ENCODE assay signal across 22 mouse cellular contexts in the genomic region with DNA sequence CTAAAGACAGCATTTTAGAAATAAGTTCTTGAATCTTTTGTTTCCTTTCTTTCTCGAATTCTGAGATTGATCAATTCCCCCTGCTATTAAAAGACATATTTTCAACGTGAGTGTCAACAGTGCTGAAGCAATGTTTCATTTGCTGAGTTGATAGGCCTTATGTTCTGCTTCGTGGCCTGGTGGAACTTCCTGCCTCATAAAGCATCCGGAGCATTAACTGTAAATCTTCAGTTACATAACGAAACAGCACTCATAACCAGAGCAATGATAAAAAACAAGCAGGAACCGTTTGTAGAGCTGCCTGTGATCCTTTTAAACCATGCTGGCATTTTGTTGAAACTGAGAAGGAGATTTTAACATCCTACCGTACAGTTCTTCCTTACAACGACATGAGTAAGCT.
DNase-seq lines count a peak whose midpoint lies in the region; ATAC-seq and TF ChIP-seq lines count a peak whose summit lies in the region.
"Had no signal": no experiment of that assay in that cellular context is flagged by ENCODE, and none has a peak within 500 bp of the region (broad histone marks: within the 10 kb centered on the region; RNA-seq: fewer than 3 reads in every experiment).

No protein-coding gene starts in this region.

- no peak overlapping the region for H3K4me3 ChIP-seq in layer of hippocampus, adult 2 months
- H3K4me3 ChIP-seq: embryonic facial prominence, embryonic 15.5 days; erythroblast, embryonic 14.5 days; forebrain, embryonic 10.5 days; heart, embryonic 13.5 days; hindbrain, embryonic 12.5 days had no signal

- H3K27ac ChIP-seq in layer of hippocampus, adult 2 months: peak overlapping the region; percentile 8; the same call in 1 of the 2 replicates
- H3K27ac ChIP-seq: embryonic facial prominence, embryonic 15.5 days; forebrain, embryonic 10.5 days; heart, embryonic 13.5 days; hindbrain, embryonic 12.5 days; hindbrain, postnatal 0 days had no signal

- no peak for TF ChIP-seq CTCF in layer of hippocampus, adult 2 months (conservative IDR thresholded peaks at IDR 0.05)

- DNase-seq in frontal cortex, postnatal 14 days (ENCODE audit: low spot score in 2 of 2): no peak
- no peak for DNase-seq in layer of hippocampus, adult 2 months (ENCODE audit: low spot score in 2 of 2)
- no peak for DNase-seq in layer of hippocampus, postnatal 10 days (ENCODE audit: low spot score in 2 of 2)
- no peak for DNase-seq in adrenal gland, postnatal 25 days
- DNase-seq: adrenal gland, postnatal 10 days; cerebellum, adult 2 months; cerebellum, postnatal 10 days; embryo, embryonic 11 days; gastrocnemius, postnatal 25 days; heart, adult 11 months; heart, postnatal 36 days had no signal

- peak; percentile 55 for ATAC-seq in frontal cortex, adult (ENCODE audit: low TSS enrichment)
- ATAC-seq in common myeloid progenitor, adult 5-6 weeks (replicated peaks; ENCODE audit: low read depth, poor library complexity, severe bottlenecking): peak; percentile 94
- ATAC-seq in megakaryocyte progenitor cell, adult 5-6 weeks (replicated peaks; ENCODE audit: poor library complexity): peak; percentile 96
- ATAC-seq in cerebellum, adult (ENCODE audit: insufficient number of reproducible peaks, low FRiP score, low TSS enrichment): no peak
- ATAC-seq: forebrain, embryonic 14.5 days; hindbrain, postnatal 0 days had no signal
